Mouse (Mus musculus): ENCODE data around the gene Synj2. TPM values are rescaled to one million over a fixed set of nuclear protein-coding genes. Genes with fewer than 3 reads are reported as not detected.
A peak's percentile ranks its signal among the peaks of the same experiment; 100 is the strongest.

Synj2 gene
- polyA plus RNA-seq, 1 experiment from 2014 or later = 1.5 TPM

GRCm38 (mm10) chr17:5959096-5959495 lies 18.0 kb downstream of the Synj2 start:
- WGBS = 75% methylated on average over 7 of the region's 7 CpGs
- ATAC-seq (ENCODE audit: low FRiP score) = no peak
- no peaks in the 10 kb centered on the region for H3K27me3 ChIP-seq (replicated peaks)

GRCm38 (mm10) chr17:5959802-5960201 lies 18.7 kb downstream of the Synj2 start:
- no peaks in the 10 kb centered on the region for H3K27me3 ChIP-seq (replicated peaks)
- WGBS = 68% methylated on average over 9 of the region's 9 CpGs
- H3K36me3 ChIP-seq = no peaks in the 10 kb centered on the region
- no peak overlapping the region for H3K27ac ChIP-seq (replicated peaks)
- H3K4me3 ChIP-seq (replicated peaks) = no peak overlapping the region
- ATAC-seq (ENCODE audit: low FRiP score) = no peak
- H3K4me2 ChIP-seq = no peak overlapping the region
- H3K4me1 ChIP-seq = no peaks in the 10 kb centered on the region
- H3K9ac ChIP-seq (replicated peaks) = no peak overlapping the region
- H3K9me3 ChIP-seq (replicated peaks) = no peaks in the 10 kb centered on the region

More at GRCm38 (mm10) chr17:5959096-5959495, 18.0 kb downstream of the Synj2 start:
- Histone ChIP-seq H3K4me1 (no peaks in the 10 kb centered on the region), H3K27ac (replicated peaks) (no peak overlapping the region), H3K9me3 (replicated peaks) (no peaks in the 10 kb centered on the region), H3K4me2 (no peak overlapping the region), H3K9ac (replicated peaks) (no peak overlapping the region), H3K4me3 (replicated peaks) (no peak overlapping the region), H3K36me3 (no peaks in the 10 kb centered on the region)

GRCm38 (mm10) chr17:5963766-5964165 lies 22.7 kb downstream of the Synj2 start:
- Histone ChIP-seq H3K4me1 (no peaks in the 10 kb centered on the region), H3K4me2 (no peak overlapping the region), H3K27me3 (replicated peaks) (no peaks in the 10 kb centered on the region), H3K9ac (replicated peaks) (no peak overlapping the region), H3K27ac (replicated peaks) (no peak overlapping the region), H3K9me3 (replicated peaks) (no peaks in the 10 kb centered on the region), H3K36me3 (no peaks in the 10 kb centered on the region), H3K4me3 (replicated peaks) (no peak overlapping the region)
- 96% methylated on average over 8 of the region's 8 CpGs for WGBS
- no peak for ATAC-seq (ENCODE audit: low FRiP score)

GRCm38 (mm10) chr17:5965084-5965781 lies 24.2 kb downstream of the Synj2 start:
- no peak for ATAC-seq (ENCODE audit: low FRiP score)
- Histone ChIP-seq H3K9ac (replicated peaks) (no peak overlapping the region), H3K4me3 (replicated peaks) (no peak overlapping the region), H3K36me3 (no peaks in the 10 kb centered on the region), H3K4me2 (no peak overlapping the region), H3K27ac (replicated peaks) (no peak overlapping the region), H3K27me3 (replicated peaks) (no peaks in the 10 kb centered on the region), H3K4me1 (no peaks in the 10 kb centered on the region), H3K9me3 (replicated peaks) (no peaks in the 10 kb centered on the region)
- WGBS = 65% methylated on average over 9 of the region's 9 CpGs

GRCm38 (mm10) chr17:5966706-5967105 lies 25.6 kb downstream of the Synj2 start:
- WGBS = 86% methylated on average over 5 of the region's 5 CpGs
- no peak for ATAC-seq (ENCODE audit: low FRiP score)

GRCm38 (mm10) chr17:5968562-5968961 lies 27.5 kb downstream of the Synj2 start:
- no peak for ATAC-seq (ENCODE audit: low FRiP score)
- no peak overlapping the region for H3K27ac ChIP-seq (replicated peaks)
- no peaks in the 10 kb centered on the region for H3K4me1 ChIP-seq
- H3K36me3 ChIP-seq = no peaks in the 10 kb centered on the region
- H3K4me2 ChIP-seq = no peak overlapping the region
- H3K9me3 ChIP-seq (replicated peaks) = no peaks in the 10 kb centered on the region
- no peak overlapping the region for H3K9ac ChIP-seq (replicated peaks)
- 61% methylated on average over 6 of the region's 6 CpGs for WGBS
- no peaks in the 10 kb centered on the region for H3K27me3 ChIP-seq (replicated peaks)
- H3K4me3 ChIP-seq (replicated peaks) = no peak overlapping the region

More at GRCm38 (mm10) chr17:5966706-5967105, 25.6 kb downstream of the Synj2 start:
- Histone ChIP-seq H3K4me2 (no peak overlapping the region), H3K9ac (replicated peaks) (no peak overlapping the region), H3K27ac (replicated peaks) (no peak overlapping the region), H3K27me3 (replicated peaks) (no peaks in the 10 kb centered on the region), H3K9me3 (replicated peaks) (no peaks in the 10 kb centered on the region), H3K36me3 (no peaks in the 10 kb centered on the region), H3K4me3 (replicated peaks) (no peak overlapping the region), H3K4me1 (no peaks in the 10 kb centered on the region)

- Histone ChIP-seq H3K4me2 (no peak overlapping the region), H3K4me1 (no peaks in the 10 kb centered on the region), H3K9me3 (replicated peaks) (no peaks in the 10 kb centered on the region), H3K36me3 (no peaks in the 10 kb centered on the region), H3K4me3 (replicated peaks) (no peak overlapping the region), H3K9ac (replicated peaks) (no peak overlapping the region), H3K27ac (replicated peaks) (no peak overlapping the region), H3K27me3 (replicated peaks) (no peaks in the 10 kb centered on the region)
- WGBS = 45% methylated on average over 3 of the region's 3 CpGs
- ATAC-seq (ENCODE audit: low FRiP score) = peak; percentile 35; the same call in 1 of the 2 replicates
Measured at GRCm38 (mm10) chr17:5969246-5969645, 28.2 kb downstream of the Synj2 start.

GRCm38 (mm10) chr17:5970298-5970821 lies 29.3 kb downstream of the Synj2 start:
- Histone ChIP-seq H3K9me3 (replicated peaks) (no peaks in the 10 kb centered on the region), H3K27me3 (replicated peaks) (no peaks in the 10 kb centered on the region), H3K4me3 (replicated peaks) (no peak overlapping the region), H3K27ac (replicated peaks) (no peak overlapping the region), H3K4me1 (peaks cover 5% of the 10 kb centered on the region; the same call in 1 of the 2 replicates), H3K36me3 (no peaks in the 10 kb centered on the region), H3K4me2 (no peak overlapping the region), H3K9ac (replicated peaks) (no peak overlapping the region)
- 85% methylated on average over 5 of the region's 5 CpGs for WGBS
- ATAC-seq (ENCODE audit: low FRiP score) = no peak

- Histone ChIP-seq H3K4me2 (no peak overlapping the region), H3K27me3 (replicated peaks) (no peaks in the 10 kb centered on the region), H3K9me3 (replicated peaks) (no peaks in the 10 kb centered on the region), H3K9ac (replicated peaks) (no peak overlapping the region), H3K4me1 (peaks cover 22% of the 10 kb centered on the region), H3K36me3 (no peaks in the 10 kb centered on the region), H3K4me3 (replicated peaks) (no peak overlapping the region), H3K27ac (replicated peaks) (no peak overlapping the region)
- WGBS = 77% methylated on average over 8 of the region's 8 CpGs
- ATAC-seq (ENCODE audit: low FRiP score) = no peak
Measured at GRCm38 (mm10) chr17:5973536-5973935, 32.5 kb downstream of the Synj2 start.

GRCm38 (mm10) chr17:5975099-5975977 lies 34.3 kb downstream of the Synj2 start:
- H3K4me3 ChIP-seq (replicated peaks) = 0 out of 2 replicates have a peak overlapping the region, but pooled peaks have one; percentile 0
- no peaks in the 10 kb centered on the region for H3K27me3 ChIP-seq (replicated peaks)
- peaks cover 22% of the 10 kb centered on the region for H3K4me1 ChIP-seq
- H3K27ac ChIP-seq (replicated peaks) = 0 out of 2 replicates have a peak overlapping the region, but pooled peaks have one; percentile 18
- H3K4me2 ChIP-seq = peak overlapping the region; percentile 37
- ATAC-seq (ENCODE audit: low FRiP score) = peak; percentile 41; the same call in 1 of the 2 replicates
- H3K36me3 ChIP-seq = no peaks in the 10 kb centered on the region
- WGBS = 34% methylated on average over 23 of the region's 23 CpGs
- H3K9me3 ChIP-seq (replicated peaks) = no peaks in the 10 kb centered on the region
- H3K9ac ChIP-seq (replicated peaks) = no peak overlapping the region

- Histone ChIP-seq H3K27ac (replicated peaks) (no peak overlapping the region), H3K4me2 (peak overlapping the region; percentile 37; the same call in 1 of the 2 replicates), H3K9ac (replicated peaks) (no peak overlapping the region), H3K9me3 (replicated peaks) (no peaks in the 10 kb centered on the region), H3K4me1 (peaks cover 22% of the 10 kb centered on the region), H3K36me3 (no peaks in the 10 kb centered on the region), H3K4me3 (replicated peaks) (no peak overlapping the region), H3K27me3 (replicated peaks) (no peaks in the 10 kb centered on the region)
- ATAC-seq (ENCODE audit: low FRiP score) = no peak
- WGBS = 84% methylated on average over 20 of the region's 20 CpGs
Measured at GRCm38 (mm10) chr17:5976221-5977055, 35.4 kb downstream of the Synj2 start.

All from neural tube, embryonic 15.5 days (tissue).